Mouse (Mus musculus): ENCODE measurements at regions not wholly inside any gene's neighbourhood (a gene's known extent, or its start where the extent isn't known, plus 50 kb on each side); places are given as distances from the start of the nearest gene placed in this dataset.

- Histone ChIP-seq H3K4me3 (no peak overlapping the region), H3K4me2 (ENCODE audit: low read depth) (no peak overlapping the region), H3ac (ENCODE audit: control insufficient read depth, insufficient read length) (no peak overlapping the region), H3K36me3 (ENCODE audit: control insufficient read depth, insufficient read depth) (no peaks in the 10 kb centered on the region), H3K79me2 (ENCODE audit: control insufficient read depth, insufficient read depth) (no peaks in the 10 kb centered on the region), H3K27me3 (ENCODE audit: control insufficient read depth, insufficient read depth, insufficient read length) (no peaks in the 10 kb centered on the region)
- no peak for TF ChIP-seq MYOG (IDR thresholded peaks at IDR 0.05; ENCODE audit: control insufficient read depth in 1 of 3, insufficient read depth in 1 of 3, insufficient read length in 2 of 3, low read depth in 2 of 3)
- no peak for TF ChIP-seq MAX (IDR thresholded peaks at IDR 0.05; ENCODE audit: low read depth)
- TF ChIP-seq REST (IDR thresholded peaks at IDR 0.05; ENCODE audit: insufficient read depth, insufficient read length), result no peak
- no peak for TF ChIP-seq TCF3 (IDR thresholded peaks at IDR 0.05; ENCODE audit: insufficient read length, low read depth)
- no peak for TF ChIP-seq USF1 (IDR thresholded peaks at IDR 0.05; ENCODE audit: low read depth)
- no peak for TF ChIP-seq POLR2A (IDR thresholded peaks at IDR 0.05; ENCODE audit: insufficient read length, low read depth)
- no peak for TF ChIP-seq E2F4 (IDR thresholded peaks at IDR 0.05; ENCODE audit: insufficient read depth)
- TF ChIP-seq POLR2AphosphoS2 (IDR thresholded peaks at IDR 0.05; ENCODE audit: insufficient read length, low read depth), result no peak
- no peak for TF ChIP-seq CEBPB (IDR thresholded peaks at IDR 0.05; ENCODE audit: insufficient read depth, poor library complexity, severe bottlenecking)
- TF ChIP-seq SRF (IDR thresholded peaks at IDR 0.05; ENCODE audit: control insufficient read depth, insufficient read length, low read depth), result no peak
- TF ChIP-seq TCF12 (IDR thresholded peaks at IDR 0.05; ENCODE audit: insufficient read depth, poor library complexity, severe bottlenecking), result no peak
- TF ChIP-seq MYOD1 (IDR thresholded peaks at IDR 0.05; ENCODE audit: control insufficient read depth in 1 of 3, insufficient read length in 2 of 3, low read depth in 2 of 3), result no peak
Measured at GRCm38 (mm10) chr7:135930091-135930490, 213.9 kb upstream of the Mki67 start.

DNA sequence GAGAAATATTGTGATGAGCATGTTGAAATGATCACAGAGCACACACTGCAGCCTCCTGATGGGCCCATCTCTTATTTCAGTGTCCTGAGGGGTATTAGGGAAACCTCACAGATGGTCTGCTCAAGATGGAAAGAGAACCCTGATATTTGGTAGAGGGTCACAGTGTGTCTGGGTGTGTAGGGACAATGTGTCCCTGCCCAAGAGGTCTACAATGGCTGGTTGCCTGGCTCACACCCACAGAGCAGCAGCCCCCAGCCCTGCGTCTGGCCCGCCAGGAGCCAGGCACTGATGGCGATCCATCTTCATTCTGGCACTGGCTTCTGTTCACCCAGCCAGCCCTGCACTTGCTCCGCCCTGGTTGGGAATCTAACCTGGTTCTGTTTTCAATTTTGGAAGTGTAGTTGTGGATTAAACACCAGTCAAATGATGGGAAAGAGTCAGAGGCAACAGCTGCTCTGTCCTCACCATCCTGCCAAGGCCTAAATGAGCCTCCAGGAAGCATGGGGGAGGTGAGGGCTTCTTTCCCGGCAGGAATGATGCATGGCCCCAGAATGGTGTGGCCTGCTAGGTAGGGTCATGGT is 216.5 kb upstream of the Mki67 start:
- no peak overlapping the region for H3K4me2 ChIP-seq (ENCODE audit: low read depth)
- H3K36me3 ChIP-seq (ENCODE audit: control insufficient read depth, insufficient read depth), result no peaks in the 10 kb centered on the region
- TF ChIP-seq MYOD1 (IDR thresholded peaks at IDR 0.05; ENCODE audit: control insufficient read depth in 1 of 3, insufficient read length in 2 of 3, low read depth in 2 of 3) (peak in 1 of 3 experiments; percentile 52), TCF3 (IDR thresholded peaks at IDR 0.05; ENCODE audit: insufficient read length, low read depth) (no peak)
- no peak overlapping the region for H3K4me3 ChIP-seq
- no peaks in the 10 kb centered on the region for H3K79me2 ChIP-seq (ENCODE audit: control insufficient read depth, insufficient read depth)
- H3K27me3 ChIP-seq (ENCODE audit: control insufficient read depth, insufficient read depth, insufficient read length), result no peaks in the 10 kb centered on the region
- H3ac ChIP-seq (ENCODE audit: control insufficient read depth, insufficient read length), result no peak overlapping the region

DNA sequence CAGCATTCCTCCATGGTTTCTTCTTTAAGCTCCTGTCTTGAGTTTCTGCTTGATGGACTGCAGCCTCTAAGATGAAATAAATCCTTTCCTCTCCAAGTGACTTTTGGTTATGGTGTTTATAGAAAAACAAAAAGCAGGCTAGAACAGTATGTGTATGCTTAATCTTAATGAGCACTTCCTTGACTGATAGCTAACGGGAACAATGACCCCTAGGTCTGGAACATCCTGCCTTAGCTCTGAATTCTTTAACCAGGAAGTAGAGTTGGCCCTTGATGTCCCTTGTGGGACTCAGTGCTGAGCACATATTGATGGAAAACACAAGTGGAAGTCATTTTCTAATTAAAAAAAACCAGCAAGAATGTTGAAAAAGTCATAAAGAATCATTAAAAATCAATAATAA is 219.0 kb upstream of the Mki67 start:
- Histone ChIP-seq H3ac (ENCODE audit: control insufficient read depth, insufficient read length) (no peak overlapping the region), H3K27me3 (ENCODE audit: control insufficient read depth, insufficient read depth, insufficient read length) (no peaks in the 10 kb centered on the region), H3K4me3 (no peak overlapping the region), H3K79me2 (ENCODE audit: control insufficient read depth, insufficient read depth) (no peaks in the 10 kb centered on the region), H3K4me2 (ENCODE audit: low read depth) (no peak overlapping the region), H3K36me3 (ENCODE audit: control insufficient read depth, insufficient read depth) (no peaks in the 10 kb centered on the region)
- TF ChIP-seq MYOG (IDR thresholded peaks at IDR 0.05; ENCODE audit: control insufficient read depth in 1 of 3, insufficient read depth in 1 of 3, insufficient read length in 2 of 3, low read depth in 2 of 3) (no peak), REST (IDR thresholded peaks at IDR 0.05; ENCODE audit: insufficient read depth, insufficient read length) (no peak), CEBPB (IDR thresholded peaks at IDR 0.05; ENCODE audit: insufficient read depth, poor library complexity, severe bottlenecking) (no peak), POLR2AphosphoS2 (IDR thresholded peaks at IDR 0.05; ENCODE audit: insufficient read length, low read depth) (no peak), E2F4 (IDR thresholded peaks at IDR 0.05; ENCODE audit: insufficient read depth) (no peak), USF1 (IDR thresholded peaks at IDR 0.05; ENCODE audit: low read depth) (no peak), SRF (IDR thresholded peaks at IDR 0.05; ENCODE audit: control insufficient read depth, insufficient read length, low read depth) (no peak), TCF3 (IDR thresholded peaks at IDR 0.05; ENCODE audit: insufficient read length, low read depth) (no peak), POLR2A (IDR thresholded peaks at IDR 0.05; ENCODE audit: insufficient read length, low read depth) (no peak), TCF12 (IDR thresholded peaks at IDR 0.05; ENCODE audit: insufficient read depth, poor library complexity, severe bottlenecking) (no peak), MAX (IDR thresholded peaks at IDR 0.05; ENCODE audit: low read depth) (no peak)

DNA sequence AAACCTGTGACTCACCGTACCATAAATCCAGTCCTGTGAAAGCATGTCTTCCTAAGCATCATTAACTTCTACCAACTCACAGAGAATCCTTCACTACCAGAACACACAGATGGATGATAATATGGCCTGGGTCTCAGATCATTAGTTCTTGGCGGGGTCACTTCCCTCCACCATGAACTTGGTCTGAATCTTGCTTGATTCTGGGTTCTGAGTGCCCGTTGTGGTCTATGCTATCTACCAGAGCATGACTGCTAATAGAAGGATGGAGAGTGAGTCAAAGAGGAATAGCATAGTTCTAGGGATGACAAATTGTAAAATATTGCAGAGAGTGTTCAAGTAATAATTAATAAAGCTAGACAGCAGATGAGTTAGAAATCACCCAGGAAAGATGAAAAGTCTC is 221.3 kb upstream of the Mki67 start:
- Histone ChIP-seq H3ac (ENCODE audit: control insufficient read depth, insufficient read length) (no peak overlapping the region), H3K36me3 (ENCODE audit: control insufficient read depth, insufficient read depth) (no peaks in the 10 kb centered on the region), H3K27me3 (ENCODE audit: control insufficient read depth, insufficient read depth, insufficient read length) (no peaks in the 10 kb centered on the region), H3K4me2 (ENCODE audit: low read depth) (no peak overlapping the region), H3K79me2 (ENCODE audit: control insufficient read depth, insufficient read depth) (no peaks in the 10 kb centered on the region), H3K4me3 (no peak overlapping the region)
- TF ChIP-seq E2F4 (IDR thresholded peaks at IDR 0.05; ENCODE audit: insufficient read depth), result no peak
- TF ChIP-seq USF1 (IDR thresholded peaks at IDR 0.05; ENCODE audit: low read depth), result no peak
- no peak for TF ChIP-seq CEBPB (IDR thresholded peaks at IDR 0.05; ENCODE audit: insufficient read depth, poor library complexity, severe bottlenecking)
- TF ChIP-seq REST (IDR thresholded peaks at IDR 0.05; ENCODE audit: insufficient read depth, insufficient read length), result no peak
- no peak for TF ChIP-seq TCF3 (IDR thresholded peaks at IDR 0.05; ENCODE audit: insufficient read length, low read depth)
- no peak for TF ChIP-seq POLR2AphosphoS2 (IDR thresholded peaks at IDR 0.05; ENCODE audit: insufficient read length, low read depth)
- no peak for TF ChIP-seq MYOD1 (IDR thresholded peaks at IDR 0.05; ENCODE audit: control insufficient read depth in 1 of 3, insufficient read length in 2 of 3, low read depth in 2 of 3)
- no peak for TF ChIP-seq SRF (IDR thresholded peaks at IDR 0.05; ENCODE audit: control insufficient read depth, insufficient read length, low read depth)
- TF ChIP-seq MYOG (IDR thresholded peaks at IDR 0.05; ENCODE audit: control insufficient read depth in 1 of 3, insufficient read depth in 1 of 3, insufficient read length in 2 of 3, low read depth in 2 of 3), result no peak
- TF ChIP-seq POLR2A (IDR thresholded peaks at IDR 0.05; ENCODE audit: insufficient read length, low read depth), result no peak
- no peak for TF ChIP-seq MAX (IDR thresholded peaks at IDR 0.05; ENCODE audit: low read depth)
- TF ChIP-seq TCF12 (IDR thresholded peaks at IDR 0.05; ENCODE audit: insufficient read depth, poor library complexity, severe bottlenecking), result no peak

DNA sequence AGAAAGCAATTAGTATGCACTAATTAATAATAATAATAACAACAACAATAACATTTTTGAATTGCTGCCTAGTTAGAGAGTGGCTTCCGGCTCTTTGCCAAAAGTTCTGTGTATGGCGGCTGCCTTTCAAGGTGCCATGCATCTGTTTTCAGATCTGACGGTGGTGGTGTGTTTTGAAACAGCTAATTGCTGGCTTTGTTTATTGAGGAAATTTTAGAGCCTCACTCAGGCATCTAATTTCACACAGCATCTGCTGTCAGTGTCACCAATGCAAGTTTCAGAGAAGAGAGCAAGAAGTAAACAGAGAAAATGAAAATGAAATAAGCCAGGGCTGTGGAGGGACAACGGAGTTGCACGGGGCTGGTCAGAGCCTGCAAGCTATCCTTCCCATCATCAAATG is 223.2 kb upstream of the Mki67 start:
- Histone ChIP-seq H3K4me3 (no peak overlapping the region), H3K4me2 (ENCODE audit: low read depth) (peak overlapping the region; percentile 30), H3K27me3 (ENCODE audit: control insufficient read depth, insufficient read depth, insufficient read length) (no peaks in the 10 kb centered on the region), H3K79me2 (ENCODE audit: control insufficient read depth, insufficient read depth) (no peaks in the 10 kb centered on the region), H3ac (ENCODE audit: control insufficient read depth, insufficient read length) (no peak overlapping the region), H3K36me3 (ENCODE audit: control insufficient read depth, insufficient read depth) (no peaks in the 10 kb centered on the region)
- no peak for TF ChIP-seq MYOG (IDR thresholded peaks at IDR 0.05; ENCODE audit: control insufficient read depth in 1 of 3, insufficient read depth in 1 of 3, insufficient read length in 2 of 3, low read depth in 2 of 3)
- no peak for TF ChIP-seq MAX (IDR thresholded peaks at IDR 0.05; ENCODE audit: low read depth)
- TF ChIP-seq REST (IDR thresholded peaks at IDR 0.05; ENCODE audit: insufficient read depth, insufficient read length), result no peak
- TF ChIP-seq E2F4 (IDR thresholded peaks at IDR 0.05; ENCODE audit: insufficient read depth), result no peak
- no peak for TF ChIP-seq SRF (IDR thresholded peaks at IDR 0.05; ENCODE audit: control insufficient read depth, insufficient read length, low read depth)
- TF ChIP-seq TCF12 (IDR thresholded peaks at IDR 0.05; ENCODE audit: insufficient read depth, poor library complexity, severe bottlenecking), result no peak
- TF ChIP-seq TCF3 (IDR thresholded peaks at IDR 0.05; ENCODE audit: insufficient read length, low read depth), result no peak
- no peak for TF ChIP-seq POLR2A (IDR thresholded peaks at IDR 0.05; ENCODE audit: insufficient read length, low read depth)

Measured in myocyte (in vitro differentiated cells).